14 mouse cellular contexts compared by ENCODE assay signal in genomic region chr10:111995803-111996548, GRCm38 (mm10). TPM values are rescaled to one million over a fixed set of nuclear protein-coding genes. Genes with fewer than 3 reads are reported as not detected.
DNase-seq lines count a peak whose midpoint lies in the region; ATAC-seq and TF ChIP-seq lines count a peak whose summit lies in the region.
"Had no signal": no experiment of that assay in that cellular context is flagged by ENCODE, and none has a peak within 500 bp of the region (broad histone marks: within the 10 kb centered on the region; RNA-seq: fewer than 3 reads in every experiment).

No protein-coding gene starts in this region.

- peak; percentile 29 for DNase-seq in thymus, postnatal 0 days (ENCODE audit: low spot score)
- DNase-seq in thymus, postnatal 36 days, result no peak
- peak; percentile 50 for DNase-seq in T-cell, adult 2 months (ENCODE audit: low spot score)
- no peak for DNase-seq in kidney, adult 18-20 months
- no peak for DNase-seq in Muller cell, postnatal 12 days (ENCODE audit: inconsistent ontology term)
- DNase-seq: adrenal gland, postnatal 25 days; cerebellum, adult 9-11 months; kidney, postnatal 14 days had no signal

- no peak overlapping the region for H3K9ac ChIP-seq in intestine, postnatal 0 days (ENCODE audit: low read depth, low read length)
- H3K9ac ChIP-seq in stomach, embryonic 16.5 days (ENCODE audit: low read length), result no peak overlapping the region
- H3K9ac ChIP-seq: heart, embryonic 13.5 days; hindbrain, embryonic 15.5 days; midbrain, embryonic 15.5 days had no signal

- H3K27me3 ChIP-seq in intestine, postnatal 0 days (replicated peaks; ENCODE audit: control insufficient read depth, insufficient read depth, low read length), result no peaks in the 10 kb centered on the region
- no peaks in the 10 kb centered on the region for H3K27me3 ChIP-seq in stomach, embryonic 16.5 days (ENCODE audit: control insufficient read depth, insufficient read depth, low read length)
- H3K27me3 ChIP-seq: heart, embryonic 13.5 days; hindbrain, embryonic 15.5 days; midbrain, embryonic 15.5 days; Patski had no signal

- no peaks in the 10 kb centered on the region for H3K36me3 ChIP-seq in intestine, postnatal 0 days (ENCODE audit: control insufficient read depth, insufficient read depth)
- H3K36me3 ChIP-seq in stomach, embryonic 16.5 days (ENCODE audit: control insufficient read depth, insufficient read depth, low read length), result no peaks in the 10 kb centered on the region
- H3K36me3 ChIP-seq: heart, embryonic 13.5 days; hindbrain, embryonic 15.5 days; midbrain, embryonic 15.5 days had no signal

- peak overlapping the region; percentile 48; the same call in 1 of the 2 replicates for H3K4me2 ChIP-seq in intestine, postnatal 0 days (replicated peaks; ENCODE audit: low read depth)
- 0 out of 2 replicates have a peak overlapping the region, but pooled peaks have one; percentile 13 for H3K4me2 ChIP-seq in stomach, embryonic 16.5 days (ENCODE audit: low read depth, low read length)
- H3K4me2 ChIP-seq: heart, embryonic 13.5 days; hindbrain, embryonic 15.5 days; midbrain, embryonic 15.5 days had no signal

- no peak for ATAC-seq in intestine, postnatal 0 days
- no peak for ATAC-seq in stomach, embryonic 16.5 days (ENCODE audit: insufficient read depth, low FRiP score)
- ATAC-seq: midbrain, embryonic 15.5 days had no signal

- H3K4me1 ChIP-seq in intestine, postnatal 0 days (replicated peaks; ENCODE audit: control insufficient read depth, insufficient read depth, low read length), result no peaks in the 10 kb centered on the region
- 0 out of 2 replicates have a peak, but pooled peaks cover 4% of the 10 kb centered on the region for H3K4me1 ChIP-seq in stomach, embryonic 16.5 days (ENCODE audit: control insufficient read depth, insufficient read depth, low read length)
- H3K4me1 ChIP-seq: heart, embryonic 13.5 days; hindbrain, embryonic 15.5 days; midbrain, embryonic 15.5 days had no signal

- no peak overlapping the region for H3K4me3 ChIP-seq in intestine, postnatal 0 days (ENCODE audit: low read depth, low read length)
- no peak overlapping the region for H3K4me3 ChIP-seq in stomach, embryonic 16.5 days (replicated peaks; ENCODE audit: low read length)
- H3K4me3 ChIP-seq: heart, embryonic 13.5 days; hindbrain, embryonic 15.5 days; midbrain, embryonic 15.5 days had no signal

- 80% methylated on average over 11 of the region's 11 CpGs for WGBS in intestine, postnatal 0 days
- 78% methylated on average over 11 of the region's 11 CpGs for WGBS in stomach, embryonic 16.5 days

- no peaks in the 10 kb centered on the region for H3K9me3 ChIP-seq in intestine, postnatal 0 days (ENCODE audit: control insufficient read depth)
- H3K9me3 ChIP-seq in stomach, embryonic 16.5 days (replicated peaks; ENCODE audit: control insufficient read depth, low read length), result no peaks in the 10 kb centered on the region
- H3K9me3 ChIP-seq: heart, embryonic 13.5 days; hindbrain, embryonic 15.5 days; midbrain, embryonic 15.5 days had no signal

- no peak for TF ChIP-seq CTCF in intestine, postnatal 0 days (IDR thresholded peaks at IDR 0.05; ENCODE audit: low read depth)

- no peak overlapping the region for H3K27ac ChIP-seq in intestine, postnatal 0 days (ENCODE audit: low read depth, low read length)
- H3K27ac ChIP-seq in stomach, embryonic 16.5 days (ENCODE audit: low read length), result no peak overlapping the region
- H3K27ac ChIP-seq: heart, embryonic 13.5 days; hindbrain, embryonic 15.5 days; midbrain, embryonic 15.5 days had no signal

RNA-seq across cellular contexts. Expression of gene Glipr1, which starts 6.5 kb away (rescaled TPM):
- 28.3 and 30.4 TPM in 2 replicates for polyA plus RNA-seq in thymus, postnatal 0 days (2015; fragmentation: Nextera tagmentation; extraction: Ambion mirVana)
- 8.9 and 11.8 TPM in 2 replicates for polyA plus RNA-seq in intestine, postnatal 0 days (2015; fragmentation: Nextera tagmentation; extraction: Ambion mirVana)
- polyA plus RNA-seq in stomach, embryonic 16.5 days (2015; fragmentation: Nextera tagmentation; extraction: Ambion mirVana), result 14.7 and 14.9 TPM in 2 replicates

RNA-seq across cellular contexts. Expression of gene Krr1, which starts 23.5 kb away (rescaled TPM):
- 41.4 and 45.0 TPM in 2 replicates for polyA plus RNA-seq in thymus, postnatal 0 days (2015; fragmentation: Nextera tagmentation; extraction: Ambion mirVana)
- 12.7 and 13.6 TPM in 2 replicates for polyA plus RNA-seq in intestine, postnatal 0 days (2015; fragmentation: Nextera tagmentation; extraction: Ambion mirVana)
- polyA plus RNA-seq in stomach, embryonic 16.5 days (2015; fragmentation: Nextera tagmentation; extraction: Ambion mirVana), result 38.0 and 40.2 TPM in 2 replicates

Comparison
In these comparisons a context has a peak if more than half of its experiments do, and no peak if none do; other contexts are left out.
1. DNase-seq: peak in thymus, postnatal 0 days (single experiment) and T-cell, adult 2 months (single experiment); none in thymus, postnatal 36 days (0 of 2), kidney, adult 18-20 months (single experiment) and Muller cell, postnatal 12 days (single experiment).